Mouse (Mus musculus) midbrain, postnatal 0 days (tissue): ENCODE measurements around the gene Ptpre. TPM values are rescaled to one million over a fixed set of nuclear protein-coding genes. Genes with fewer than 3 reads are reported as not detected.

Experiments used
- ATAC-seq: fragments of 200-750 bp; cut with Nextera tagmentation; 2 replicates; pipeline ENCODE4 v1.8.0; 2017; ENCODE audit warnings: moderate number of reproducible peaks, mild to moderate bottlenecking, moderate TSS enrichment, moderate library complexity; ENCODE audit not compliant: low FRiP score
- DNase-seq: peaks from one replicate; pipeline ENCODE4 v3.0.0-alpha.2; 2015; ENCODE audit warnings: low spot score
- H3K27ac ChIP-seq: fragments of 300-500 bp; sonication (generic); 2 replicates; pipeline ENCODE4 v1.5.1; 2014; ENCODE audit warnings: low read depth, mild to moderate bottlenecking, low read length, mixed read lengths
- H3K27me3 ChIP-seq: fragments of 300-500 bp; sonication (generic); 2 replicates; pipeline ENCODE4 v1.6.1; 2014; ENCODE audit warnings: low read length, control low read depth, mixed read lengths; ENCODE audit not compliant: insufficient read depth
- H3K36me3 ChIP-seq: fragments of 300-500 bp; sonication (generic); 2 replicates; pipeline ENCODE4 v1.6.1; 2014; ENCODE audit warnings: low read length, control low read depth, mixed read lengths; ENCODE audit not compliant: insufficient read depth
- H3K4me1 ChIP-seq: fragments of 300-500 bp; sonication (generic); 2 replicates; pipeline ENCODE4 v1.6.1; 2014; ENCODE audit warnings: mild to moderate bottlenecking, control low read depth, antibody characterized with exemption, low read length, mixed read lengths; ENCODE audit not compliant: insufficient read depth
- H3K4me2 ChIP-seq: fragments of 300-500 bp; sonication (generic); 2 replicates; pipeline ENCODE4 v1.6.1; 2014; ENCODE audit warnings: low read depth, mild to moderate bottlenecking, low read length, mixed read lengths; ENCODE audit not compliant: poor library complexity, severe bottlenecking
- H3K4me3 ChIP-seq: fragments of 300-500 bp; sonication (generic); 2 replicates; pipeline ENCODE4 v1.5.1; 2014; ENCODE audit warnings: low read depth, mild to moderate bottlenecking, low read length, moderate library complexity
- H3K9ac ChIP-seq: fragments of 300-500 bp; sonication (generic); replicated peaks from 2 replicates; pipeline ENCODE4 v1.6.1; 2014; ENCODE audit warnings: mild to moderate bottlenecking, low read length, moderate library complexity, mixed read lengths; ENCODE audit not compliant: poor library complexity, severe bottlenecking
- H3K9me3 ChIP-seq: fragments of 300-500 bp; sonication (generic); 2 replicates; pipeline ENCODE4 v1.6.1; 2016; ENCODE audit warnings: low read length, control low read depth
- CTCF ChIP-seq: IDR thresholded peaks from 2 replicates; pipeline ENCODE4 v1.5.1; 2016; ENCODE audit warnings: antibody characterized with exemption, mild to moderate bottlenecking
- WGBS: fragments of 180-500 bp; shearing (Covaris S2); extraction: QIAGEN DNeasy Blood & Tissue Kit; methylation state at CpG from one replicate; pipeline ENCODE4 v1.1.7; 2014; 5-methylcytosine and 5-hydroxymethylcytosine counted together
- polyA plus RNA-seq: library from polyadenylated mRNA; unstranded; fragments of >200 nt; fragmentation: Nextera tagmentation; extraction: Ambion mirVana; gene quantifications from 2 replicates; pipeline ENCODE4 v1.2.1, GENCODE M21; 2015
- total RNA-seq: library from RNA; depleted of rRNA; stranded (reverse); fragments of >200 nt; gene quantifications from 2 replicates; pipeline ENCODE4 v1.2.3, GENCODE M21; 2014

The Ptpre gene
- total and polyA plus RNA-seq, 2 experiments from 2014 or later, result 9.2 to 14.6 TPM

DNA sequence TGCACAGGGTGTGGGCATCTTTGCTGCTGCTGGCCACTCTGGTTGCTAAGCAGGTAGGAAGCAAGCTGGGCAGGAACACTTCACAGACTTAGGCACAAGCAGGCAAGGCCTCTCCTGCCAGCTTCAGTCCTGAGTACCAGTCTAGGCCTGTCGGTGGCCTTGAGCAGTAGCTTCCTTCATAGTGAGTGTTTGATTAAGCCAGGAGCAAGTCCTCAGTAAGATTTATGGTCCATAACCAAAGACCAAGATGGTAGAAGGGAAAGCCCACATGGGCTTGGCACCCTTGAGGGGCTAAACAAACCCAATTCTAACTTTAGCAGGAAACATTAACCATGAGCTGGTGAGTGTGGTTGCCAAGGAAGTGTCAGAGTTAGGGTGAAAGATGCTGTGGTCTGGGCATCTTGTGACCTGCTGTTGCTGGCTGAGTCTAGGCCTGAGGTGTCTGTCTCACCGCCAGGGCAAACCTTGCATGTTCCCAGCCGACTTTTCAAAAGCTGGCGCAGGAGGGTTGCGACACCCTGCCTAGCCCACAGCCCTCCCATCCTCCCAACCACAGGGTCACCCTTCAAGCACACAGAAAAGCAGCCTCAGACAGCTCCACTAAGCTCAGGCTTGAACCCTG, 122.1 kb downstream of the Ptpre start:
- no peak overlapping the region for H3K27ac ChIP-seq
- ATAC-seq, result no peak
- 85% methylated on average over 5 of the region's 5 CpGs for WGBS

DNA sequence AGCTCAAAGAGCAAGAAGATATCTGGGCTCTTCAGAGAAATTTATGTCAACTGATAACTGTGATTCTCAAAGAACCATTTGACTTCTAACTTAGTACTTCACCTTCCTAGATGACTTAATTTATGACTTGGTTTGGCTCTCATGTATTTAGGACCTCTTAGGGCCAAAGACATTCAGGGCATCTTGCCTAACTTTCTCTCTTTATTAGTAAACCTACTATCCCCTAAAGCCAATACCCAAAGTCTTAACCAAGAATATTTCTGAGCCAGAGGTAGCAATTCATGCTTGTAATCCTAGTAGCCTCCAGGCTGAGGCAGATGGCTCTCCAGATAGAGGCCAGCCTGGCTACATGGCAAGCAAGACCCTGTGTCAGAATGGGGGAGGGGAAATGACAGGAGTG, 123.0 kb downstream of the Ptpre start:
- Histone ChIP-seq H3K4me2 (no peak overlapping the region), H3K4me1 (no peaks in the 10 kb centered on the region; the same call in 1 of the 2 replicates), H3K27ac (no peak overlapping the region), H3K27me3 (no peaks in the 10 kb centered on the region), H3K4me3 (no peak overlapping the region), H3K36me3 (peaks cover 8% of the 10 kb centered on the region), H3K9ac (no peak overlapping the region), H3K9me3 (no peaks in the 10 kb centered on the region)
- ATAC-seq (no peak), DNase-seq (no peak)
- TF ChIP-seq CTCF, result no peak

More for the DNA sequence above, 122.1 kb downstream of the Ptpre start:
- no peaks in the 10 kb centered on the region; the same call in 1 of the 2 replicates for H3K4me1 ChIP-seq
- no peak overlapping the region for H3K4me2 ChIP-seq
- no peak overlapping the region for H3K4me3 ChIP-seq
- no peak for DNase-seq
- peaks cover 8% of the 10 kb centered on the region for H3K36me3 ChIP-seq
- H3K27me3 ChIP-seq, result no peaks in the 10 kb centered on the region
- no peaks in the 10 kb centered on the region for H3K9me3 ChIP-seq
- H3K9ac ChIP-seq, result no peak overlapping the region
- TF ChIP-seq CTCF, result no peak

DNA sequence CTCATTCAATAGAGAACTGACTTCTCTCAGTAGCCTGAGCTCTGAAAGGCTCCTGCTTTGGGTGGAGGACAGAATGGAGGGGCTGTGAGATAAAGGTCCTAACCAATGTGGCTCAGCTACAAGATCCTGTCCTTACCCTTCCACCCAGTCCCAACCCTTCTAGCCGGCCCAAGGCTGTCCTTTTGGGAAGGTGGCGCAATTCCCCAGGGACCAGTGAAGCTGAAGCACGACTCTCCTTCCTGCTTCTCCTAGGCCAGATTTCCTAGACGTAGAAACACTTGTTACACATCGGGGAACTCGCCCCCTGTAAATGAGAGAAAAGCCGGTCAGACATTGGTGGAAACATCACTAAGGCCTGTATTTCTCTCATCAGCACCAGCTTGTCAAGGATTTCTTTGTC, 126.9 kb downstream of the Ptpre start:
- Histone ChIP-seq H3K4me1 (no peaks in the 10 kb centered on the region), H3K9ac (no peak overlapping the region), H3K9me3 (no peaks in the 10 kb centered on the region), H3K27ac (no peak overlapping the region), H3K4me3 (no peak overlapping the region), H3K27me3 (no peaks in the 10 kb centered on the region), H3K4me2 (no peak overlapping the region), H3K36me3 (peaks cover 10% of the 10 kb centered on the region)
- no peak for ATAC-seq
- no peak for DNase-seq
- no peak for TF ChIP-seq CTCF
- WGBS, result 84% methylated on average over 7 of the region's 7 CpGs

DNA sequence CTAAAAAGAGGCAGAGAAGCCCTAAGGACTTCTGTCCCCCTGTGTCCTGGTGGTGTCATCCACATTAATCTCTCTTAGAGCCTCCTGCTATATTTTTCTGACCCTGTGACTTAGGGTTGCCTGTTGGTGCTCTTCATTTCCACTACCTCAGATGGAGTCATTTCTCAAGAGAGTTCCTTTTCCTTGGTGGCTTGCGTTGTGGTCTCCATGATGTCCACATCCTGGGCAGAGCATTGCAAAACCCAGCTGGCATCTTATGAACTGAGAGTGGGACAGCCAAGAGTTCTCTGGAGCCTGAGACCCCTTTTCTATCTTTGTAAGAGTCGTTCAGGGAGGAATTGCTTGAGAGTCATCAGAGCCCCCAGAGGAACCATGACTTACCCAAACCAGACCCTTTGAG, 129.0 kb downstream of the Ptpre start:
- Histone ChIP-seq H3K4me3 (no peak overlapping the region), H3K4me1 (no peaks in the 10 kb centered on the region), H3K27me3 (no peaks in the 10 kb centered on the region), H3K4me2 (no peak overlapping the region), H3K36me3 (peaks cover 5% of the 10 kb centered on the region; the same call in 1 of the 2 replicates), H3K9ac (no peak overlapping the region), H3K9me3 (no peaks in the 10 kb centered on the region), H3K27ac (no peak overlapping the region)
- no peak for DNase-seq
- 90% methylated on average over 2 of the region's 2 CpGs for WGBS
- no peak for ATAC-seq
- no peak for TF ChIP-seq CTCF

DNA sequence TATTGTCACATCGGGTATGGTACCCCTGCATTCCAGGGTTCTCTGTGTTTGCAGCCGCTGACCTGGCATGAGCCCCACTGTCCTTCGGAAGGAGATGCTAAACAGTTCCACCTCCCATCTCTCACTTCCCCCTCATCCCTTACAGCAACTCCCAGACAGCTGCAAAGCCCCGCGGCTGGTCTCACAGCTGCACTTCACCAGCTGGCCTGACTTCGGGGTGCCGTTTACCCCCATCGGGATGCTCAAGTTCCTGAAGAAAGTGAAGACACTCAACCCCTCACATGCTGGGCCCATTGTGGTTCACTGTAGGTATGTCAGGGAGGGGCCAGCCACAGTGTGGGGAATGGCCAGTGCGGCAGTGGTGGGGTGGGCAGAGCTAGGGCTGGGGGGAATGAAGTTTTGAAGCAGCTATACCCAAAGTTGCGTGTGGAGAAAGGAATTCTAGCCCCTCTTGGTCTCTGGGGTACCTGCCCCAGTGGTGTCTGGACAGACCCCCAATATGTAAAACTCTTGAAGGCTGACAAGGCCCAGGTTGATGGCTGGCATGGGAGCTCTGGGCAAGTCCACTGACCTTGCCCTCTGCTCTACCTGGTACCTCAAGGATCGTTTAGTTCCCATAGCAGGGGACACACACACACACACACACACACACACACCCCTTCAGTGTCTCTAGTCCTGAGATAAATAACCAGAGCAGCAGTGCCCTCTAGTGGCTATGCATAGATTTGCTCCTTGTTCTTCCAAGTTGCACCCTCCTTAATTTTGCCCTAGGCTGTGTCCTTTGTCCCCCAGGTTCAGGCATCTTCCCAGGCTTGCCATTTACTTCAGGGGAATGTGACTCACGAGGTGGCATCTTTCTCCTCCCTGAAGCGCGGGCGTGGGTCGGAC, 131.8 kb downstream of the Ptpre start:
- Histone ChIP-seq H3K36me3 (0 out of 2 replicates have a peak, but pooled peaks cover 2% of the 10 kb centered on the region), H3K4me3 (no peak overlapping the region), H3K4me2 (no peak overlapping the region), H3K27me3 (no peaks in the 10 kb centered on the region), H3K4me1 (no peaks in the 10 kb centered on the region), H3K9me3 (no peaks in the 10 kb centered on the region), H3K9ac (no peak overlapping the region), H3K27ac (no peak overlapping the region)
- DNase-seq (peak; percentile 94), ATAC-seq (peak; percentile 56)
- WGBS, result 41% methylated on average over 16 of the region's 16 CpGs
- peak; percentile 92 for TF ChIP-seq CTCF

DNA sequence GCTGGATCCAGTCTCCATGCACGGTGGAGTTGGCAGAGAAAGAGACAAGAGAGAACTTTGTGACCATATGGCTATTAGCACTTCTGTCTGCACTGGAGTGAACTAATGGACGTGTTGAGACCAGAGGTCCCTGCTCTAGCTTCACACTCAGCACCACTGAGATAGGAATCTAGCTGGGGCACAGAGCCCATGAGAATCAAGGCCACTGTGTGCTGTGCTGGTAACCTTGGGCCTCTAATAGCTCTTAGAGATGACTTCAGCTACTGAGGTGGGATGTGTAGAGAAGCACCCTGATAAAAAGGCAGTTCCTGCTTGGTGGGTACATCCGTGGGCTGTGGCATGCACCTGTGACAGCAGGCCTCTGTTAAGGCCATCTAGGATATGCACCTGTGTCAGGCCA, 136.3 kb downstream of the Ptpre start:
- Histone ChIP-seq H3K4me3 (no peak overlapping the region), H3K27ac (no peak overlapping the region), H3K27me3 (no peaks in the 10 kb centered on the region), H3K4me1 (no peaks in the 10 kb centered on the region), H3K9me3 (no peaks in the 10 kb centered on the region), H3K4me2 (no peak overlapping the region), H3K36me3 (no peaks in the 10 kb centered on the region), H3K9ac (no peak overlapping the region)
- 70% methylated on average over 3 of the region's 3 CpGs for WGBS
- ATAC-seq (no peak), DNase-seq (no peak)
- TF ChIP-seq CTCF, result no peak
